Mouse (Mus musculus) intestine, embryonic 16.5 days (tissue): ENCODE measurements around the gene Rassf7. TPM values are rescaled to one million over a fixed set of nuclear protein-coding genes. Genes with fewer than 3 reads are reported as not detected.

Experiments
- ATAC-seq: fragments of 200-750 bp; cut with Nextera tagmentation; 2 replicates; pipeline ENCODE4 v1.8.0; 2017; ENCODE audit warnings: moderate TSS enrichment, moderate library complexity
- H3K27ac ChIP-seq: fragments of 300-500 bp; sonication (generic); 2 replicates; pipeline ENCODE4 v1.5.1; 2014; ENCODE audit warnings: mild to moderate bottlenecking, low read length
- H3K27me3 ChIP-seq: fragments of 300-500 bp; sonication (generic); replicated peaks from 2 replicates; pipeline ENCODE4 v1.6.1; 2014; ENCODE audit warnings: low read length, control low read depth, mixed read lengths; ENCODE audit not compliant: control insufficient read depth, insufficient read depth
- H3K36me3 ChIP-seq: fragments of 300-500 bp; sonication (generic); 2 replicates; pipeline ENCODE4 v1.6.1; 2014; ENCODE audit warnings: low read length, control low read depth; ENCODE audit not compliant: control insufficient read depth, insufficient read depth
- H3K4me1 ChIP-seq: fragments of 300-500 bp; sonication (generic); 2 replicates; pipeline ENCODE4 v1.6.1; 2014; ENCODE audit warnings: low read length, control low read depth, mixed read lengths; ENCODE audit not compliant: control insufficient read depth, insufficient read depth
- H3K4me2 ChIP-seq: fragments of 300-500 bp; sonication (generic); 2 replicates; pipeline ENCODE4 v1.6.1; 2014; ENCODE audit warnings: low read depth, low read length, control low read depth
- H3K4me3 ChIP-seq: fragments of 300-500 bp; sonication (generic); 2 replicates; pipeline ENCODE4 v1.5.1; 2014; ENCODE audit warnings: mild to moderate bottlenecking, low read length
- H3K9ac ChIP-seq: fragments of 300-500 bp; sonication (generic); 2 replicates; pipeline ENCODE4 v1.6.1; 2014; ENCODE audit warnings: low read depth, low read length
- H3K9me3 ChIP-seq: fragments of 300-500 bp; sonication (generic); 2 replicates; pipeline ENCODE4 v1.6.1; 2016; ENCODE audit warnings: low read length, control low read depth; ENCODE audit not compliant: control insufficient read depth
- WGBS: fragments of 180-500 bp; shearing (Covaris S2); extraction: QIAGEN DNeasy Blood & Tissue Kit; methylation state at CpG from one replicate; pipeline ENCODE4 v1.1.7; 2014; 5-methylcytosine and 5-hydroxymethylcytosine counted together
- polyA plus RNA-seq: library from polyadenylated mRNA; unstranded; fragments of >200 nt; fragmentation: Nextera tagmentation; extraction: Ambion mirVana; gene quantifications from 2 replicates; pipeline ENCODE4 v1.2.1, GENCODE M21; 2015

The Rassf7 gene
- polyA plus RNA-seq, 1 experiment from 2014 or later: 77.5 TPM

DNA sequence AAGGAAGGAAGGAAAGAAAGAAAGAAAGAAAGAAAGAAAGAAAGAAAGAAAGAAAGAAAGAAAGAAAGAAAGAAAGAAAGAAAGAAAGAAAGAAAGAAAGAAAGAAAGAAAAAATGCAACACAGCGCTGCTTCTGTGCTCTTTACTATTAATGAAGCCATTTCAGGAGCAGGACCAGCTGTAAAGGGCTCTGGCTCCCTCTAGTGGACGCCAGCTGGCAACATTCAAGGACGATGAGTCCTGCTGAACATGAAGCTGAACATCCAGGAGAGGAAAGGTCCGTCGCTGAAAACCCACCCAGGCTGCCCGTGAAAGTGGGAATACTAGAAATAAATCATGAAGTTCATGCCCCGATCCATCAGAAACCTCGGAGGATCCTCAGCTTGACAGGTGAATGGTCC, 39.5 kb upstream of the Rassf7 start:
- Histone ChIP-seq H3K27me3 (no peaks in the 10 kb centered on the region), H3K9me3 (no peaks in the 10 kb centered on the region), H3K27ac (no peak overlapping the region), H3K4me3 (no peak overlapping the region), H3K36me3 (no peaks in the 10 kb centered on the region), H3K4me1 (peaks cover 11% of the 10 kb centered on the region), H3K4me2 (no peak overlapping the region), H3K9ac (no peak overlapping the region)
- no peak for ATAC-seq
- 3% methylated on average over 8 of the region's 8 CpGs for WGBS

DNA sequence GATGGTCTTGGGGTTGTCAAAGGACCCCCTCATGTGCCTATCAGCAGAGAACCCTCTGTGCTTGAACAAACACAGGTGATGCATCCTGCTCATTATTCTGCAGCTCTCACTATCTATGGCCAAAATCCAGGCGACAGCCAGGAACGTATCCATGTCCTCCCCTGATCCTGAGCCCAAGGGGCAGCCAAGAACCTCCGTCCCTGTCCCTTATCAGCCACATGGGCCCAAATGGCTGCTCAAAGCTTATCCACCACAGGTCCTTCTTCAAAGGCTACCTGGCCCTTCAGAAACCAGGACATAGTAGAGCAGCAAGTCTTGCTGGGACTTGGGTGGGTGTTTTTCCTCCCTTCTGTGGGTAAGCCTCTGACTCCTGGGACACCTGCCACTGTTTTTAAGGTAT, 27.5 kb upstream of the Rassf7 start:
- H3K27me3 ChIP-seq: no peaks in the 10 kb centered on the region
- H3K4me1 ChIP-seq: peaks cover 9% of the 10 kb centered on the region
- peaks cover 18% of the 10 kb centered on the region for H3K36me3 ChIP-seq
- H3K27ac ChIP-seq: no peak overlapping the region
- no peaks in the 10 kb centered on the region for H3K9me3 ChIP-seq
- no peak overlapping the region for H3K9ac ChIP-seq
- ATAC-seq: no peak
- H3K4me3 ChIP-seq: no peak overlapping the region
- no peak overlapping the region for H3K4me2 ChIP-seq
- 68% methylated on average over 3 of the region's 3 CpGs for WGBS

DNA sequence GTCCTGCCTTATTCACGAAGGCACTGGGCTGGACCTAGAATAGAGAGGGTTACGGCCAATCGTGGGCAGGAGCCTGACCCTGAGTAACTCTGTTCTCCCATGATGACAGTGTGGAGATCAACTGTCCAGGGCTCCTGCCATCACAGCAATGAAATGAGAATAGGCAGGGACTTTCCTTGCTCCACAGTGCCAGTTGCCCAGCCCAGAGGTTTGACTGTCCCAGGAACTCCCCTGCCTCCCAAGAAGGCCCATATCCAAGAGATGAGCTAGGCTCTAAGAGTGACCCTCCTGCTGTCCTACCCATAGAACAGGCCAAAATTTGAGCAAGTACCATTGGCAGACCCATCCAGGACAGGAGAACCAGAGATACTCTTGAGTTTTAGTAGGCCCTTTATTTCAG, 26.9 kb upstream of the Rassf7 start:
- H3K9ac ChIP-seq: no peak overlapping the region
- H3K27me3 ChIP-seq: no peaks in the 10 kb centered on the region
- WGBS: 92% methylated on average over 3 of the region's 3 CpGs
- no peak overlapping the region for H3K27ac ChIP-seq
- ATAC-seq: no peak
- peaks cover 18% of the 10 kb centered on the region for H3K36me3 ChIP-seq
- H3K4me1 ChIP-seq: peaks cover 9% of the 10 kb centered on the region
- no peak overlapping the region for H3K4me3 ChIP-seq
- no peak overlapping the region for H3K4me2 ChIP-seq
- no peaks in the 10 kb centered on the region for H3K9me3 ChIP-seq

DNA sequence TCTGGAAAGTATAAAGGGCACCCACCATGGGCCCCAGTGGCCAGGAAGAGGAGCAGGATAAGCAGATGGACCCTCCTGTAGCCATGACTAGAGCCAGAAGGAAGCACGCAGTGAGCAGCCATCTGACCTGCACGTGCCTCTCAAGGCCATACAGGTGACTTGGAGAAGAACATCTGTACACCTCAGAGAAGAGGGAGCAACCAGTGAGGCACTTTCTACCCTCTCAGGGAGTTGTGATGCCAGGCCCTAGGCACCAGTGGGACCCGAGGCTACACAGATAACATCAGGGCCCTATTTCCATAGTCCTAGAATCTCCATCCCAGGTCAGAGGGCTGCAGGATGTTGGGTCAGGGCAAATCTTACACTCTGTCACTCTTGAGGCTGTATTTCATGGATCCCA, 25.4 kb upstream of the Rassf7 start:
- Histone ChIP-seq H3K9me3 (no peaks in the 10 kb centered on the region), H3K4me3 (no peak overlapping the region), H3K4me2 (no peak overlapping the region), H3K27ac (no peak overlapping the region), H3K27me3 (no peaks in the 10 kb centered on the region), H3K36me3 (peaks cover 18% of the 10 kb centered on the region), H3K4me1 (peaks cover 12% of the 10 kb centered on the region), H3K9ac (no peak overlapping the region)
- ATAC-seq: no peak
- 89% methylated on average over 3 of the region's 3 CpGs for WGBS

DNA sequence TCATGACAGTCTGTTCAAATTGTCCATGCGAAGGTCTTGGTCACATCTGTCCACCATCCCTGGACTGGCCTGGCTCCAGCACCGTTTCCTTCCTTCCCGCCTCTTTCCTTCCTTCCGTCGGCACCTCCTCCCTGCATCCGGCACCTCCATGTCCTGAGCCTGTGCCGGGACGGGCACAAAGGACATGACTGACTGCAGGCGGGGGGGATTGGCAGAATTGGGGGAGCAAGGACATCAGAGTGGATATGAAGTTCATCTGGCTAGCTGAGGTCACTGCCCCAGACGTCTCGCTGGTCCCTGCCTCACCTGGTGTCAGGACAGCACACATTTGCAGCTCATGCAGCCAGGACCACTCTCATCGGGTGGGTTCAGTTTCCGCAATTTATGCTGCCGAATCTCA, 24.6 kb upstream of the Rassf7 start:
- H3K9ac ChIP-seq: no peak overlapping the region
- H3K4me2 ChIP-seq: no peak overlapping the region

DNA sequence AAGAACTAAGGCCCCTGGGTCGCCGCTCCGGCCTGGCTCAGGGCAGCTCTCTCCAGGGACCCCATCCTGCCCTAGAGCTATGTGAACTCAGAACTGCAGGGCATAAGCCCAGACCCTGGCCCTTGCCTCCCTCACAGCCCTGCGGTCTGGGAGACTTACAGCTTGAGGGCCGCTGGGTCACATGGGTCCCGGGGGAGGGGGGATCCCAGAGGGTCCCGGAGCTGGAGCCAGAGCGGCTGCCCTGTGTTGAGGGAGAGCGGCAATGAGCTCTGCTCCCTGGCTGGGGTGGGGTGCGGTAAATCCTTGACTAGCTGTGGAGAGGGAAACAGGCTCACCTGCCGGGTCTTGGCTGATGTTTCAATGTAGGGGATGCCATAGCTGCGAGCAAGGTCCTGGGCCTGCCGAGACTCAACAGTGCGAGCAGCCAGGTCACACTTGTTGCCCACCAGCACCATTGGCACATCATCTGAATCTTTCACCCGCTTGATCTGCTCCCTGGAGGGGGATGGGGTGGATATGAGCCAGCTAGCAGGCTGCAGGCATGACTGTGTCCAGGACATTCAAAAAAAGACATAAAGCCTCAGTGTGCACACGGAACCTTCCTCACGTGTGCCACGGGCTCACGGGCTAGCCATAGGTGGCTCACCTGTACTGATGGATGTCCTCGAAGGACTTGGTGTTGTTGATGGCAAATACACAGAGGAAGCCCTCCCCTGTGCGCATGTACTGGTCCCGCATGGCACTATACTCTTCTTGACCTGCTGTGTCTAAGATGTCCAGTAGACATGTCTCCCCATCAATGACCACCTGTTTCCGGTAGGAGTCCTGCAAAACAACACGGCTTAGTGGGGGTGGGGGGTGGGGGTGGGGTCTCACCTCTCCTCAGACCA, 23.6 kb upstream of the Rassf7 start:
- WGBS: 87% methylated on average over 24 of the region's 24 CpGs
- no peak for ATAC-seq
- peak overlapping the region; percentile 92; the same call in 1 of the 2 replicates for H3K9ac ChIP-seq
- H3K9me3 ChIP-seq: no peaks in the 10 kb centered on the region
- peaks cover 12% of the 10 kb centered on the region for H3K4me1 ChIP-seq
- H3K36me3 ChIP-seq: peaks cover 18% of the 10 kb centered on the region
- H3K4me3 ChIP-seq: no peak overlapping the region; the same call in 1 of the 2 replicates
- H3K27me3 ChIP-seq: no peaks in the 10 kb centered on the region
- H3K4me2 ChIP-seq: peak overlapping the region; percentile 91
- no peak overlapping the region for H3K27ac ChIP-seq

More for the DNA sequence above, 24.6 kb upstream of the Rassf7 start:
- ATAC-seq: no peak
- no peak overlapping the region for H3K27ac ChIP-seq
- peaks cover 12% of the 10 kb centered on the region for H3K4me1 ChIP-seq
- H3K27me3 ChIP-seq: no peaks in the 10 kb centered on the region
- no peak overlapping the region for H3K4me3 ChIP-seq
- H3K36me3 ChIP-seq: peaks cover 18% of the 10 kb centered on the region
- WGBS: 87% methylated on average over 14 of the region's 14 CpGs
- H3K9me3 ChIP-seq: no peaks in the 10 kb centered on the region

DNA sequence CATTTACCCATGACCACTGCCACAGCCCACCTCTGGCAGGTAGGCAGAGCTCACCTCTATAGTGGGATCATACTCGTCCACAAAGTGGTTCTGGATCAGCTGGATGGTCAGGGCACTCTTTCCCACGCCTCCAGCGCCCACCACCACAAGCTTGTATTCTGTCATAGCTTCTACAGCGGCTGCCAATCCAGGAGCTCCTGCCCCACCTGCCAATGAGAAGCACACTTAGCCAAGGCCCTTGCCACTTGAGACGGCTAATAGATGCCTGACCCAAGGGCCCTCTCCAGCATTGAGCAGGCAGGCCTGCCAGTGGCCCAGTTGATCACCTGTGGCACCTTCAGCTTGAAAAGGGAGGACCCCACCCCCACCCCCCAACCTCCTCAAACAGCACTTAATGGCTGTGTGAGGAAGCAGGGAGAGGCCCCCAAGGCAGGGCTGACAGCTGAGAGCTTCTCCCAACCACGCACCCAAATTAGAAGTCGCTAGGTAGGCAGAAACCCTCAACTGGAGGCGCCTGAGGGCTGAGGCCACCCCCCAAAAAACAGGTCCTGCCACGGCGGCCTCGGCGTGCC, 22.8 kb upstream of the Rassf7 start:
- Histone ChIP-seq H3K27me3 (no peaks in the 10 kb centered on the region), H3K4me3 (peak overlapping the region; percentile 92), H3K9ac (peak overlapping the region; percentile 92), H3K4me2 (peak overlapping the region; percentile 91), H3K4me1 (peaks cover 13% of the 10 kb centered on the region), H3K36me3 (peaks cover 18% of the 10 kb centered on the region), H3K27ac (peak overlapping the region; percentile 87), H3K9me3 (no peaks in the 10 kb centered on the region)
- ATAC-seq: no peak
- 28% methylated on average over 12 of the region's 12 CpGs for WGBS

DNA sequence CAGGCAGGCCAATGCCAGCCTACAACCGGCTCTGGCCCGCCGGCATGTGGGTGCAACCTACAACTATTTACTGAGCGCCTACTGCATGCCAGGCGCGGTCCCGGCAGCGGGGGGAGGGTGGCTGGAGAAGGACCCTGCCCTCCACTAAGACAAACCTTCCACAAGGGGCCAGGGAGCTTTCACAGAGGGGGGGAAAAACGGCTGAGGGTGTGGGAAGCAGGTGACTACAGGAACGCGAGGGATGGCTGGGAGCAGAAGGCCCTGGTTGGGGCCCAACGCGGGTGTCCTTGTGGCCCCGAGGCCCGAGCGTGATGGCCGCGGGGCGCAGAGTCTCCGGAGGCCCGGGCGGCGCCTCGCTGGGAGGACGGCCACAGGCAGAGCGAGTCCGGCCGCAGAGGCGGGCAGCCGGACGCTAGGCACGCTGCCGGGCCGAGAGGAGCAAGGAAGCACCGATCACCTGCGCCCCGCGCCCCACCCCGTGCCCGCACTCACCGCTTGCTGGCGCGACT, 22.3 kb upstream of the Rassf7 start:
- Histone ChIP-seq H3K9me3 (no peaks in the 10 kb centered on the region), H3K27ac (peak overlapping the region; percentile 87), H3K27me3 (no peaks in the 10 kb centered on the region), H3K36me3 (peaks cover 18% of the 10 kb centered on the region), H3K4me3 (peak overlapping the region; percentile 92), H3K4me2 (peak overlapping the region; percentile 91), H3K4me1 (peaks cover 17% of the 10 kb centered on the region), H3K9ac (peak overlapping the region; percentile 92)
- ATAC-seq: no peak
- WGBS: under 1% methylated on average over 43 of the region's 43 CpGs

DNA sequence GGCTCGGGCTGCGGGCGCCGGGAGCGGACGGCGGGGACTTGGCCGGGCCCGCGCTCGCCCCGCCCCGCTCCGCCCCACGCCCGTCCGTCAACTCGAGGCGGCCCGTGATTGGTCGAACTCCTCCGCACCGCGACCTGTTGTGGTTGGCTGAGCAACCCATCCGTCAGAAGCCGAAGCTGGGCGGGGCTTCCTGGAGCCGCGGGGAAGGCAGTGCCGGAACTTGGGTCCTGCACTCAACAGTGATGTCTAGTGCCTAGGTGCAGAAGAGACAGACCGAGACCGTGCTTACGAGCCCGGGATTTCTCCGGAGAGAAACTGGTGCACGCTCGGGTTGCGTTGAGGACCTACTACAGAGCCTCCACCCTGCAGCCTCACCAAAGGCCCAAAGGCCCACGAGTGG, 21.7 kb upstream of the Rassf7 start, which contains the start of the genes Hras and Lrrc56:
Gene Hras, minus strand, starts transcription at position 58 of the 400 bp plus-strand sequence.
Gene Lrrc56, plus strand, starts transcription at position 210 of the 400 bp plus-strand sequence.
- peak; percentile 95 for ATAC-seq
- WGBS: under 1% methylated on average over 38 of the region's 39 CpGs
- H3K36me3 ChIP-seq: peaks cover 16% of the 10 kb centered on the region

More for the DNA sequence above, 21.7 kb upstream of the Rassf7 start, which contains the start of the genes Hras and Lrrc56:
- peaks cover 17% of the 10 kb centered on the region for H3K4me1 ChIP-seq
- H3K27me3 ChIP-seq: no peaks in the 10 kb centered on the region
- H3K4me3 ChIP-seq: peak within 1 kb of the TSS; percentile 92
- H3K27ac ChIP-seq: peak within 1 kb of the TSS; percentile 90
- H3K9me3 ChIP-seq: no peaks in the 10 kb centered on the region
- H3K9ac ChIP-seq: peak within 1 kb of the TSS; percentile 92
- peak within 1 kb of the TSS; percentile 97 for H3K4me2 ChIP-seq
